Mouse (Mus musculus): Measurements from ENCODE around the gene Gas7.

Gas7 gene

GRCm38 (mm10) chr11:67535703-67536102, 80.5 kb downstream of the Gas7 start:
- no peak for DNase-seq (ENCODE audit: low spot score)

- DNase-seq (ENCODE audit: low spot score), result no peak
These were observed 81.2 kb downstream of the Gas7 start for GRCm38 (mm10) chr11:67536413-67536812.

DNA sequence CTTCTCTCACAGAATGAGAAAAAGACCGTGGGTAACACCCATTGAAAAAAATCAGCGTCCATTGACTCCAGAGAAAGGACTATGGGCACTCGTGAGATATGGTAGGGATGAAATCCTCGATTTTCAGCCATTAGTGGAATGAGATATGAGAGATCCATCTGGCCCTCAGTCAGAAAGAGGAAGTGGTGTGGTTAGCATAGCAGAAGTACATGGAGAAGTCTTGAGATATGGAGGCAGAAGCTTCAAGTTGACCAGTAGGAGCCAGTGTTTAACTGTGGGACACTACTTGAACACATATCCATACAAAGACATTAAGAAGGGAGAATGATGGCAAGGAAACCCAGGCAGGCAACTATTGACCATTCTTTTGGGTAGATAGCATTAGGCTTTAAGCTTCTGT, 82.1 kb downstream of the Gas7 start:
- no peak for DNase-seq (ENCODE audit: low spot score)

GRCm38 (mm10) chr11:67538557-67538956, 83.3 kb downstream of the Gas7 start:
- DNase-seq (ENCODE audit: low spot score), result no peak

GRCm38 (mm10) chr11:67544656-67545432, 89.6 kb downstream of the Gas7 start:
- DNase-seq (ENCODE audit: low spot score), result no peak

GRCm38 (mm10) chr11:67546582-67546981, 91.3 kb downstream of the Gas7 start:
- DNase-seq (ENCODE audit: low spot score), result no peak

- DNase-seq (ENCODE audit: low spot score), result no peak
These were observed 94.1 kb downstream of the Gas7 start for GRCm38 (mm10) chr11:67549306-67549705.

DNA sequence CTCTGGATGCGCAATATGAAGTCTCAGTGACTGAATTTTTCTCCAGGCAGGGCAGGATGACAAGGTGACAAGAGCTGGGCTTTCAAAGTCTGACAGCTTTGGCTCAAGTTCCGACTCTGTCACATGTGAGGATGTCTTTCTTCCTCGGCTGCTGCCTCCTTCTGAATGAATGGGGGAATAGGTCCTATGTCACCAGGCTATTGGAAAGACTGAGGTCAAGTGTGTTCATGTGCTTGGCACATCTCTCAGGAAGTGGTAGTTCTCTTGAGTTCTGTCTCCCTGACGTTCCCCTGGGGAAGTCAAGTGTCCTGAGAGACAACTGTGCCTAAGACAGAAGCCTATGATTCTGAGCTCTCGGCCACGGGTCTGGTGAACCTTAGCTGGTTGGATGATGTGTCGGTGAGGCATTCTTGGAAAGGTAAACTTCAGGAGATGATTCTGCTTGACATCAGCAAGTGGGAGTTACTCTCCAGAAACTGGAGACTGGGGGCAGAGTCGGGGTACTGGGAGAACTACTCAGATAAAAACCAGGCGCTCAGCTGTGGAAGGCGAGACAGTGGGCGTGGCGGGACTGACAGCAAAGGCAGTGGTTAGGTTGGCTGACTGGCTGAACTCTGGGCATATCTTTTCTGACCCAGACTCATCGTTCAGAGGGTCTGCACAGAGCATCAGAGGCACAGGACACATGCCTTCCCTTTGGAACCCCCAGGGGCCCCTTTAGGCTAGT, 94.7 kb downstream of the Gas7 start:
- no peak for DNase-seq (ENCODE audit: low spot score)

DNA sequence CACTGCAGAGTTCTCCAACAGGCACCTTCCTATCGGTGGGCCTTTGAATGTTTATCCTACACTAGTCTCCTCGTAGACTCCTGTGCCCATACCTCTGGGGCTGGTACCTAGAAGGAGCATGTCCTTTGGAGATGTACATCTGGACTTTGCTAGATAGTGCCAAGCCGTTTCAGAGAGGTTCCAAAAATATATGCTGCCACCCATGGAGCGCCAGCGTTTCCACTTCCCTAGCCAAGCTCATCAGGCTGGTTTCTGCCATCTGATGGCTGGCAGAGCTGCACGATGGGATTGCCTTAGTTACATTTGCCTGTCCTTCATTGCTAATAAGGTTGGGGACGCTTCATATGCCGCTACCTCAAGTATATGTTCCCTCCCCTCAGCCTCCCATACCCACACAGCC, 97.2 kb downstream of the Gas7 start:
- no peak for DNase-seq (ENCODE audit: low spot score)

DNA sequence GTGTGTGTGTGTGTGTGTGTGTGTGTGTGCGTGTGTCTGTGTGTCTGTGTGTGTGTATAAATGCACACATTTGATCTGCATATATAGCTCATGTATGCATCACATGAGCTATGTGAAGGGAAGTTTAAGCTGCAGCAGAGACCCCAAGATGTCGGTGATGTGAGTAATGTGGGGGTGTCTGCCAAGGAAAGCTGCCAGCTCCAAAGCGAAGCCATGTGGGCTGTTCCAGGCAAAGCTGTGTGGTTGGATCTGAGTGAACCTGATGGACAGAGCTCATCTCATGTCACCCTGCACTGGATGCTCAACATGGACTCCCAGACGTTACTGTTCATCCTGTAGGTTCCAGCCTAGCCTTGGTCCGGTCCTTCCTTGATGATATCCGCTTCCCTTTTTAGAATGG, 99.0 kb downstream of the Gas7 start:
- DNase-seq (ENCODE audit: low spot score), result no peak

- no peak for DNase-seq (ENCODE audit: low spot score)
These were observed 101.1 kb downstream of the Gas7 start for GRCm38 (mm10) chr11:67556360-67556759.

DNA sequence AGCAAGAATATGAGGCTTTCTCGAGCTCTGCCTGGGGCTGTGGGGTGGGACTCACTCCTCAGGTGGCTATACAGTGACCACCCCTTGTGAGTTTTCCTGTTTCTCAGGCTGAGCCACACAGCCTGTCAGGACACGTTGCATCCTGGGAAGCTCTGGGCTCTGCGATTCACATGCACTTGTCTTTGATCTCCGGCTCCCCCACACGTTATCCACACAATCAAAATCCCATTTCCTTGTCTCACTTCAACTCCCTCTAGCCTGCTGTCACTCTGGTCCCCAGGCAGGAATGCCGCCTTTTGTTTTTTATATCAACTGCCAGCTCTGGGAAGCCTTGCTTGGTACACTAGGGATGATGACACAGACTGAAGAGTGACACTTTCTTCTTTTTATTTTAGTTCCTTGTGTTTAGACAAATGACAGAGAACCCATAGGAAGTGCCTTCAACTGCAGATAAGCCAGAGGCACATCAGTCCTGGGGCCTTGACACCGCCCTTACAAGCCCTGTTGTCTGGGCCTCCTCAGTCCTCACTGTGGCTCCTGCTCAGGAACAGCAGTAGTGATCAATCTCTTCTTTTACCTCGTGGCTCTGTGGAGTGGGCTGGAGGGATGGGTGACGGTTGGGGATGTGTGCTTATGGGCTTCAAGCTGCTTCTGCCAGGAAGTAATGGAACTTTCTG, 103.7 kb downstream of the Gas7 start:
- no peak for DNase-seq (ENCODE audit: low spot score)

DNA sequence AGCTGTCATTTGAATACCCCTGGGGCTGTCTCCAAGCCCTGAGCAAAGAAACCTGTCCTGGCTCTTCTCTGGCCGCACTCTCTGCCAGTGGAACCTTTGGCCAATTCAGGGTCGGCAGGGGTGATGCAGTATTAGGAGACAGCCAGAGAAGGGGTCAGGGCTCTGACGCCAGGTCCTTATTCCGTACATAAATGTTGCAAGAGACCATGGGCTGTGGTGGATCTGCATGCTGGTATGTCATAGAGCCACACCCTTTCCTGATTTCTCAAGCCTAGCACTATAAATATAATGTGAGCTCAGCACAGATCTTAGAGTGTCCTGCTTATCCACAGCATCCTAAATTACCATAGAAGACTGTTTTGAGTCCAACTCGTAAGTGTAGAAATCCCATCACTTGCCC, 104.3 kb downstream of the Gas7 start:
- DNase-seq (ENCODE audit: low spot score), result no peak

DNA sequence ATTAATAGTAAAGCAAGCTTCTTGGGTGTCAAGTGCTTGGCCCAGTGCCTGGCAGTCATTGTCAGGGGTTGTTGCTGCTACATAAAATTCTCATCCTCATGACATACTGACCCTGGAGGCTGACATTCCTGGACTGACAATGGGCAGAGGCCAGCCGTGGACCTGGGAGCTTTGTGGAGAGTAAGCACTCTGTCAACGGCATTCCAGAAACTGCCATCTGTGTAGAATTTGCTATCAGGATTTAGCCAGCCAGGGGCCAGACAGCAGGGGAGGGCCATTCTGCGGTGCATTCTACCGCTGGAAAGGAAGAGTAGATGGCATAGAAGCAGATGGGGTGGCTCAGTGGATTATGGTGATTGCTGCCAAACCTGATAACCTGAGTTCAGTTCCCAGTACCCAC, 106.4 kb downstream of the Gas7 start:
- DNase-seq (ENCODE audit: low spot score), result no peak

GRCm38 (mm10) chr11:67563141-67563540, 107.9 kb downstream of the Gas7 start:
- no peak for DNase-seq (ENCODE audit: low spot score)

DNA sequence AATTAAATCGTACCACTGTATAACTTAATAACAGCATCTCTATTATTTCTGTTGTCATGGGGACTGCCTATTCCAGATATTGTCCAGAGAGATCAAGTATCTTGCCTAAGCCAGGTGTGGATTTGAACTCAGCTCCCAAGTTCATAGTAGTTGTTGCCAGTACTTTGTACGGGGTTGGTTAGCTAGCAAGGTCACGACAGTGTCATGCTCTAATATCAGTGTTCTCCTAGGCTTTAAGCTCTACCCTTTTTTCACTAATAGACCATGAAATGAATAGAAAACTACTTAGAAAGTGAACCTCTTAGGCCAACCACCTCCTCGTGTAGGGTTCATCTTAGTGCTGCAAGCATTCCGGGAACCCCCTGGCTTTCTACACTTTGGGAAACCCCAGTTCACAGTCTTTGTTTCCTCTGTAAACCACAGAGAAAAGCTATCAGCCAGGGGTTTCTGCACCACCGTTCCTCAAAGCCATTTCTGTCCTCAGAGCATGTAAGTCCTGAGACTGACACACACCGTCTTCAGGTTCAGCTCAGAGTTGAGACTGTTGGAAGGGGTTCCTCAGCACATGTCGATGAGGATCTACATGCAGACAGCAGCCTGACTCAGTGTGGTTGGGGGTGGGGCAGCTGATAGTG, 108.9 kb downstream of the Gas7 start:
- DNase-seq (ENCODE audit: low spot score), result no peak

DNA sequence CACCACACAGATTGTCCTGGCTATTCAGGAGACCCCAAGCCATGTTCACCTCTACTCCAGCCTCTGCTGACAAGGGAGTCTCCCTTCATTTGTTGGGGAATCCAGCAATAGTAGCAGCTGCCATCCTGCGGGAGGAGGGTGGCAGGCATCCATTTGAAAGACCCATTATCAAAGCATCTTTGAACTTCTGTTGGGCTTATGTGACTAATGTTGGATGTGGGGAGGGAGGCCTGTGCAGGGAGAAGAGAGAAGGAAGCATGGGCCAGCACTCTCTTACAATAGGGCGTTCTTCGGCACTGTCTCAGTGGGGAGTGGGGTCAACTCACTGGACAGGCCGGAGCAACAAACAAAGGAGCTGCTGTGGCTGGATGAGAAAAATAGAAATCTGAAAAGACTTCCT, 110.3 kb downstream of the Gas7 start:
- no peak for DNase-seq (ENCODE audit: low spot score)

DNA sequence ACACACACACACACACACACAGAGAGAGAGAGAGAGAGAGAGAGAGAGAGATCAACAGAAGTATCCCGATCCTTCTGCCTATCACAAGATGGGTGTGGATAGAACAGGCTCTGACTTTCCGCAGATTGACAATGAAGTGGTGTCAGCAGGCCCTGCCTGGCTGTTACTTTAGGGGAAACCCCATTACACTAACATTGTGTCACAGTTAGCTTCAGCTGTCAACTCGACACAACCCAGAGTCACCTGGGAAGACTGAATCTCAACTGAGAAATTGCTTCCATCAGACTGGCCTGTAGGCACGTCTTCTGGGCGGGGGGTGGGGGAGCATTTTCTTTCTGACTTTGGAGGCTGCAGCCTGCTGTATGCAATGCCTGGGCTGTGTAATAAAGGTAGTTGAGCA, 111.5 kb downstream of the Gas7 start:
- no peak for DNase-seq (ENCODE audit: low spot score)

GRCm38 (mm10) chr11:67567184-67567583, 111.9 kb downstream of the Gas7 start:
- no peak for DNase-seq (ENCODE audit: low spot score)

DNA sequence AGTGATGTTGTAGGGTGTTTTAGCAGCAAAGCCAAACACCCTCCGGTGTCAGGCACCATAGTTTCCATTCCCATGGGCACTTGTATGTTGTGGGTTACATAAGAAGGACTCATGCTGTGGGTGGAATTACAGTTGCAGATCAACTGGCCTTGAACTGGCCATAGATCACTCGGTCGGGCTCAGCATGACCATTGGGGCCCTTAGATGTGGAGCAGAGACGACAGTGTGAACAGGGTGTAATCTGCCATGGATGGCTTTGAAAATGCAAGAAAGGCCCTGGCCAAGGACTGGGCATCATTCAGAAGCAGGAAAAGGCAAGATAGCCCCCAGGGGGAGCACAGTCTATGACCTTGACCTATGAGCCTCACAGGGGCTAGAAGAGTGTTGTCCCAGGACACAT, 112.8 kb downstream of the Gas7 start:
- no peak for DNase-seq (ENCODE audit: low spot score)

DNA sequence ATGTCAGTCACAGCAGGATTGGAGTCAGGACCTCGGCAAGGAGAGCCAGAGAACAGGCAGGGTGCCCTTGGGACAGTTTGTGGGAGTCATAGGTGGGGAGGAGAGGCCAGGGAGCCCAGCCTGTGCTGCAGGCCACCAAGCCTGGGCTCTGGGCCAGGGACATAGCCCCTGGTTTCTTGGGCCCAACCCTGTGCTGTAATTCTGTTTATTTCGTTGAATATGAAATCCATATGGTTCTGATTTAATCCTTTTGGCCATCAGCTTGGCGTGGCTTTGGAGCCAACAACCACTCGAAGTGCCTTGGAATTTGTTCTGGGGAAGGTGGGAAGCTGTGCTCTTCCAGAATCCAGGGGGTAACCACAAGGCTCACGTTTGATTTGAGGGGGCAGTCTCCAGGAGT, 113.6 kb downstream of the Gas7 start:
- DNase-seq (ENCODE audit: low spot score), result no peak

GRCm38 (mm10) chr11:67570947-67571346, 115.7 kb downstream of the Gas7 start:
- no peak for DNase-seq (ENCODE audit: low spot score)

DNA sequence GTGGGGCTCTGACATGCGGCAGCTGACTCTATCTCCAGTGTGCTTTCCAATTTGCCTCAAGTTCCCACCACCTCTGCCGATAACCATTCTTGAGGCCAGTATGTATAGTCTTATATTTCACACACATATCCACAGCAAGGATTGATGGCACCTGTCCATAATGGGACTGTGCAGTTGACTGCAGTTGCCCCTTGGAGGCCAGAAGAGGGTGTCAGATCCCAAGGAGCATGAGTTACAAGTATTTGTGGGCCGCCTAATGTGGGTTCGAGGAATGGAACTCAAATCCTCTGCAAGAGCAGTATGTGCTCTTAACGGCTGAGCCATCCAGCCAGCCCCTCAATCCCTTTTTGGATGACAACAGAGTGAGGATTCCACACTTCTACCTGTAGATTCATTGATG, 119.1 kb downstream of the Gas7 start:
- DNase-seq (ENCODE audit: low spot score), result no peak
